Comparison of ENCODE assay signal across 8 mouse cellular contexts in genomic region chr10:13127335-13127734, GRCm38 (mm10). TPM values are rescaled to one million over a fixed set of nuclear protein-coding genes. Genes with fewer than 3 reads are reported as not detected.
A peak's percentile ranks its signal among the peaks of the same experiment; 100 is the strongest.
DNase-seq lines count a peak whose midpoint lies in the region; ATAC-seq and TF ChIP-seq lines count a peak whose summit lies in the region.

No protein-coding gene starts in this region.

- peak; percentile 64 for TF ChIP-seq CTCF in kidney, postnatal 0 days (IDR thresholded peaks at IDR 0.05; ENCODE audit: low read depth)

- no peak overlapping the region for H3K27ac ChIP-seq in kidney, postnatal 0 days
- H3K27ac ChIP-seq in kidney, embryonic 14.5 days (ENCODE audit: low read depth, low read length) = no peak overlapping the region

- H3K27me3 ChIP-seq in kidney, postnatal 0 days (ENCODE audit: insufficient read depth, low read length) = no peaks in the 10 kb centered on the region
- no peaks in the 10 kb centered on the region for H3K27me3 ChIP-seq in kidney, embryonic 14.5 days (ENCODE audit: control insufficient read depth, insufficient read depth, low read length)

- DNase-seq in cerebellum, postnatal 10 days = peak; percentile 50
- DNase-seq in cerebellum, postnatal 36 days = no peak
- no peak for DNase-seq in kidney, postnatal 0 days (ENCODE audit: low spot score)
- DNase-seq in 3134 (ENCODE audit: extremely low read depth, insufficient read length, low spot score) = peak; percentile 6
- DNase-seq in induced T-regulatory cell, adult 2 months (ENCODE audit: low read depth) = peak; percentile 28
- no peak for DNase-seq in testis, postnatal 14 days (ENCODE audit: low spot score)

- peaks cover 4% of the 10 kb centered on the region; the same call in 1 of the 2 replicates for H3K36me3 ChIP-seq in kidney, postnatal 0 days (ENCODE audit: insufficient read depth, low read length)
- peaks cover 12% of the 10 kb centered on the region; the same call in 1 of the 2 replicates for H3K36me3 ChIP-seq in kidney, embryonic 14.5 days (ENCODE audit: control insufficient read depth, insufficient read depth, low read length)

- no peaks in the 10 kb centered on the region for H3K4me1 ChIP-seq in kidney, postnatal 0 days (replicated peaks; ENCODE audit: insufficient read depth, low read length)
- no peaks in the 10 kb centered on the region for H3K4me1 ChIP-seq in kidney, embryonic 14.5 days (ENCODE audit: control insufficient read depth, insufficient read depth, low read length)

- H3K4me3 ChIP-seq in kidney, postnatal 0 days (replicated peaks; ENCODE audit: low read depth, low read length) = no peak overlapping the region
- H3K4me3 ChIP-seq in kidney, embryonic 14.5 days (ENCODE audit: low read length) = no peak overlapping the region

- H3K4me2 ChIP-seq in kidney, postnatal 0 days (ENCODE audit: low read length) = no peak overlapping the region
- no peak overlapping the region for H3K4me2 ChIP-seq in kidney, embryonic 14.5 days (replicated peaks; ENCODE audit: low read depth, low read length)

- no peak for ATAC-seq in kidney, postnatal 0 days (replicated peaks; ENCODE audit: low FRiP score, low read depth)
- ATAC-seq in kidney, embryonic 14.5 days (ENCODE audit: low FRiP score, low TSS enrichment) = no peak
- no peak for ATAC-seq in frontal cortex, adult (ENCODE audit: low TSS enrichment)

- H3K9me3 ChIP-seq in kidney, postnatal 0 days (replicated peaks; ENCODE audit: low read length) = no peaks in the 10 kb centered on the region
- H3K9me3 ChIP-seq in kidney, embryonic 14.5 days (ENCODE audit: control insufficient read depth, low read length) = no peaks in the 10 kb centered on the region

- no peak overlapping the region for H3K9ac ChIP-seq in kidney, postnatal 0 days (ENCODE audit: low read depth, low read length)
- H3K9ac ChIP-seq in kidney, embryonic 14.5 days (ENCODE audit: low read depth, low read length) = no peak overlapping the region

- 80% methylated on average over 13 of the region's 13 CpGs for WGBS in kidney, postnatal 0 days
- WGBS in kidney, embryonic 14.5 days = 84% methylated on average over 13 of the region's 13 CpGs

RNA-seq across cellular contexts. Expression of gene Zc2hc1b, which starts 50.5 kb away (rescaled TPM):
- polyA plus RNA-seq in kidney, postnatal 0 days (2015; fragmentation: Nextera tagmentation; extraction: Ambion mirVana) = not detected in 2 replicates
- not detected in 2 replicates for polyA plus RNA-seq in kidney, embryonic 14.5 days (2014; fragmentation: Nextera tagmentation; extraction: Ambion mirVana)

Comparison
In these comparisons a context has a peak if more than half of its experiments do, and no peak if none do; other contexts are left out.
1. DNase-seq: peak in cerebellum, postnatal 10 days (2 of 2), 3134 (single experiment) and induced T-regulatory cell, adult 2 months (single experiment); none in cerebellum, postnatal 36 days (0 of 2), kidney, postnatal 0 days (single experiment) and testis, postnatal 14 days (single experiment).